Mouse (Mus musculus) adrenal gland, adult (tissue): ENCODE results near the gene Zfp616.

Source experiments
- DNase-seq, 2 experiments: peaks; one replicate each; pipeline ENCODE4 v3.0.0; 2022 to 2023; ENCODE audit warnings: low spot score in 1 of 2; ENCODE audit not compliant: inconsistent age in 2 of 2

Gene Zfp616

DNA sequence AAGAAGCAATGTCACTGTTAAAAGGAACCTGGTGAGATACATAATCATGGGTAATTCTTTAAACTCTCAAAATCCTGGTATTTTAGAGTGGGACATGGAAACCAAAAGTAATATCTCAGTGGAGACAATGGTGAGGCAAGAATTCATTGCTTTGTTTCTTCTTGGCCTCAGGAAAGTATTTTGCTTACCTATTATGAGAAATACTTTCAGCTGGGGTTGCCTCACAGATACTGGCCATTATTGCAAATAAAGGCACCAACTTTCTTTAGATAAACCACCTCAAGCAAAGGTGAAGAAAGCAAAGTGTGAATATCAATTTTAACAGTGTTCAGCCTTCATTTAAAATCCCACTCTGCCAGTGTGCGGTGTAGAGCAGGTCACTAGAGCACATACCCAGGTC lies at the start of gene Zfp616:
Gene Zfp616, plus strand, starts transcription at position 301 of the 400 bp plus-strand sequence.
- no peak for DNase-seq

DNA sequence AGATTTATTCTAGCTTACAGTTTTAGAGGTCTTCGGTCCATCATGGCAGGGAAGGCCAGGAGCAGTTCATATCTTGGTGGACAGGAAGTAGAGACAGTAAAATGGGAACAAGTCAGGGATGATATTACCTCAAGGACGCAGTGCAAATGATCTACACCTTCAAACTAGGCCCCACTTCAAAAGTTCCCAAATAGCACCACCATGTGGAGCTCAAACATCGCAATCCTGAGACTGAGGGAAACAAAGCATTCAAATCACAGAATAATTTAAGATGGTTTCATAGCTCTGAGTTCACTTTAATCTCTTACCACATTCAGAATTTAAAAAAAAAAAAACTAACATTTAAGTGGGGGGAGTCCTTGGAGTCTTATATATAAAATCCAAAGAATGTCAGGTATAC lies 18.4 kb upstream of the Zfp616 start:
- no peak for DNase-seq

DNA sequence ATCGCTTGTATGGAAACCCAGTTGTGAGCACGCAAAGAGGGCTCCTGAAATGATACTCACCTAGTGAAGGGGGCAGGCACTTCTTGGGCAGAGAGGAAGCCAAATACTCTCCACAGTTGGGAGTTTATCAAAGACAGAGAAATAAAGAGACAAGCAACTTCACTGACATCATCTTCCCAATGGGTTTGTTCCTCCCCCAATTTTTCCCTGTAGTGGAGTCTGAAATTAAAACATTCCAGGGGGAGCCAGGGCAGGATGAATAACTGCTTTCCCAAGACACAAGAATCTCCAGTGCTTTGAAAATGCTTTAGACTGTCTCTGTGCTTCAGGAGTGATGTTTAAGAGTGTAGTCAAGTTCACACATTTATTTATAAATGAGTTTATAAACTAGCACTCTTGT lies 13.3 kb upstream of the Zfp616 start, which contains the start of the genes Olfr139 and Olfr399:
Gene Olfr139, minus strand, starts transcription at position 101 of the 400 bp plus-strand sequence.
Gene Olfr399, minus strand, starts transcription at position 165 of the 400 bp plus-strand sequence.
- DNase-seq = no peak

DNA sequence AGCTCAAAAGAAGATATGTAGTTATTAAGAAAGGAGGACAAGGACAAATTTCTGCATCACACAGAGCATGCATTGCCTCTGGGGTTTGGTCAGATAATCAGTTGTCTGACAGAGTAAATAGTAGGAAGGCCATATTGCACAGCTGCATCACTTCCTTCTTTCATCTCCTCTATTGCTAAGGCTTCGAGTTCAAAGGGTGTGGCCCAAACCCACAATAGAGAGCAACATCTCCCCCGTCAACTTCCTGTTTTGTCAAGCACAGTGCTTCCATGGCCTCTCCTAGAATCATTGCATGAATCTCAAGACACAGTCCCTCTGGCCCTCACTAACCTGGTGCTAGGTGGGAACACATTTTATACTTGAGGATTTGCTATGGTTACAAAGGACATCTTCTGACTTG lies 31.0 kb downstream of the Zfp616 start:
- DNase-seq = no peak

GRCm38 (mm10) chr11:74101507-74101906 lies 31.8 kb downstream of the Zfp616 start:
- no peak for DNase-seq

DNA sequence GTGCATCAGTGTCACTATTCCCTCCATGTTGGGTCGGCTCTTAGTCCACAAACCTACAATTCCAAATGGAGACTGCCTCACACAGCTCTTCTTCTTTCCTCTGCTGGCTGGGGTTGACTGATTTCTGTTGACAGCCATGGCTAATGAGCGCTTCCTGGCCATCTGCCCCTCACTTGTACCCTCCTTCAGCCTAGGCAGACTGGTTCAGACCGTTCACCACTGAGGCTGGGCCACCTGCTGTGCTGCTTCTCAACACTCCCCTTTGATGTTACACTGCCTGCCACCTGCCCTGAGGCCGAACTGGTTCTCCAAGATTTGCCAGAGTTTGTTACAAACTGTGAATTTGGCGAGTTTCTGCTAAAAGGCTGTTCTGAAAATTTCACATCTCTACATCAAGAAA lies 35.3 kb downstream of the Zfp616 start:
- DNase-seq = no peak

DNA sequence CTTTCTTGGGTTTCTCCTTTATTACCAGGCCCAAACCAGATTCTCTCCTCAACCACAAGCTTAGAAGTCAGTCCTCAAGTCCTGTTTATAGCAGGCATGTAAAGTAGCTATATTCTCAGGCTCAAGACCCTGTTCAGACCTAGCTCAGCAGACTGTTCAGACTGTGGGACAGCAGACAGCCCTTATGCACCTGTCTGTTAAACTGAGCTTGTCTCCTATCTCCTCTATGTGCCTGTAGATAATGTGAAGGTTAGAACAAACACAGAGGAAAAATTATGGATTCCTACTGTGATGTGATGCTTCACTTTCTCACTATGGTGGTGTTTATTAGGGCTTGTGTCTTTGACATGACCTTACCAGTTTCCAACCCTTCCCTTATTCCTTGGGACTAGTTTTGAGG lies 43.7 kb downstream of the Zfp616 start, which contains the start of gene Olfr401:
Gene Olfr401, plus strand, starts transcription at position 301 of the 400 bp plus-strand sequence.
- no peak for DNase-seq
